Mouse (Mus musculus): ENCODE measurements around the gene Edem1. TPM values are rescaled to one million over a fixed set of nuclear protein-coding genes. Genes with fewer than 3 reads are reported as not detected.
A peak's percentile ranks its signal among the peaks of the same experiment; 100 is the strongest.
"Not testable (repeated sequence)": the region's sequence is repeated elsewhere in the genome, so short reads cannot be mapped to it uniquely, and the experiment has no call there.

Edem1 gene
- polyA plus RNA-seq, 1 experiment from 2014 or later: 27.9 TPM

DNA sequence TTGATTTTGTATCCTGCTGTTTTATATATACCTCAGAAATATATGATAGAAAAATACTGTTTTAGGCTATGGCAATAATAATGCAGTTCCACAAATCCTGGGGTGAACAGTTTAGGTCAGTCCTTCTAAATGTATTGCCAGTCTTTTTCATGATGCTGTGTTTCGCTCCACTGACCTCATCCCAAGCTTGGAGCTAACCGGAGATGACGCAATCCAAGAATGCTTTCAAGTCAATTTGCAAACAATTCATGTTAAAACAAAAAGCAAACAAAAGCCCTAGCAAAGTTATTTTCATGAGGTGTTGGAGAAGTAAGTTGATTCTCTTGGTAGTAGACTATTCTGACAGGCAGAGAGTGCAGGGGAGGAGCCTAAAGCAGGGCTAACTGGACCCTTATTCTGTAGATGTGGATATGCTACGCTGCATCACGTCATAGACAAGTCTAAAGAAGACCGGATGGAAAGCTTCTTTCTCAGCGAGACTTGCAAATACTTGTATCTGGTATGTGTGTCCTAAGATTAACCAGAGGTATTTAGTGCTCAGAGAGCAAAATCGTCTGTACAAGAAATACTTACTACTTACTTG is 23.7 kb downstream of the Edem1 start:
- WGBS: 90% methylated on average over 8 of the region's 8 CpGs
- Histone ChIP-seq H3K9me3 (ENCODE audit: control insufficient read depth, low read length) (no peaks in the 10 kb centered on the region), H3K4me1 (ENCODE audit: control insufficient read depth, insufficient read depth, low read length) (no peaks in the 10 kb centered on the region), H3K9ac (ENCODE audit: low read depth, low read length) (no peak overlapping the region), H3K4me2 (ENCODE audit: low read depth, low read length) (no peak overlapping the region), H3K4me3 (ENCODE audit: low read depth, low read length) (no peak overlapping the region), H3K36me3 (ENCODE audit: control insufficient read depth, insufficient read depth, low read length) (peaks cover 83% of the 10 kb centered on the region), H3K27me3 (replicated peaks; ENCODE audit: control insufficient read depth, insufficient read depth, low read length) (no peaks in the 10 kb centered on the region), H3K27ac (replicated peaks; ENCODE audit: low read depth, low read length) (no peak overlapping the region)
- DNase-seq (ENCODE audit: low spot score) (no peak), ATAC-seq (ENCODE audit: low read depth) (no peak)

GRCm38 (mm10) chr6:108852986-108853385 is 24.5 kb downstream of the Edem1 start:
- Histone ChIP-seq H3K27ac (replicated peaks; ENCODE audit: low read depth, low read length) (no peak overlapping the region), H3K4me3 (ENCODE audit: low read depth, low read length) (no peak overlapping the region), H3K9me3 (ENCODE audit: control insufficient read depth, low read length) (no peaks in the 10 kb centered on the region), H3K4me2 (ENCODE audit: low read depth, low read length) (no peak overlapping the region), H3K27me3 (replicated peaks; ENCODE audit: control insufficient read depth, insufficient read depth, low read length) (no peaks in the 10 kb centered on the region), H3K36me3 (ENCODE audit: control insufficient read depth, insufficient read depth, low read length) (peaks cover 81% of the 10 kb centered on the region), H3K4me1 (ENCODE audit: control insufficient read depth, insufficient read depth, low read length) (no peaks in the 10 kb centered on the region), H3K9ac (ENCODE audit: low read depth, low read length) (no peak overlapping the region)
- ATAC-seq (ENCODE audit: low read depth) (no peak), DNase-seq (ENCODE audit: low spot score) (no peak)
- WGBS: 86% methylated on average over 5 of the region's 5 CpGs

GRCm38 (mm10) chr6:108858583-108858982 is 30.1 kb downstream of the Edem1 start:
- Histone ChIP-seq H3K27me3 (replicated peaks; ENCODE audit: control insufficient read depth, insufficient read depth, low read length) (no peaks in the 10 kb centered on the region), H3K4me1 (ENCODE audit: control insufficient read depth, insufficient read depth, low read length) (no peaks in the 10 kb centered on the region), H3K9ac (ENCODE audit: low read depth, low read length) (no peak overlapping the region), H3K36me3 (ENCODE audit: control insufficient read depth, insufficient read depth, low read length) (peaks cover 37% of the 10 kb centered on the region), H3K4me3 (ENCODE audit: low read depth, low read length) (no peak overlapping the region), H3K4me2 (ENCODE audit: low read depth, low read length) (no peak overlapping the region), H3K27ac (replicated peaks; ENCODE audit: low read depth, low read length) (no peak overlapping the region), H3K9me3 (ENCODE audit: control insufficient read depth, low read length) (peaks cover 10% of the 10 kb centered on the region)
- WGBS: 92% methylated on average over 9 of the region's 9 CpGs
- DNase-seq (ENCODE audit: low spot score) (no peak), ATAC-seq (ENCODE audit: low read depth) (no peak)

GRCm38 (mm10) chr6:108861226-108861625 is 32.8 kb downstream of the Edem1 start:
- ATAC-seq (ENCODE audit: low read depth) (no peak), DNase-seq (ENCODE audit: low spot score) (no peak)
- H3K4me1 ChIP-seq (ENCODE audit: control insufficient read depth, insufficient read depth, low read length): no peaks in the 10 kb centered on the region
- H3K9me3 ChIP-seq (ENCODE audit: control insufficient read depth, low read length): peaks cover 10% of the 10 kb centered on the region
- H3K36me3 ChIP-seq (ENCODE audit: control insufficient read depth, insufficient read depth, low read length): peaks cover 14% of the 10 kb centered on the region
- H3K4me2 ChIP-seq (ENCODE audit: low read depth, low read length): no peak overlapping the region
- H3K9ac ChIP-seq (ENCODE audit: low read depth, low read length): no peak overlapping the region
- H3K27ac ChIP-seq (replicated peaks; ENCODE audit: low read depth, low read length): no peak overlapping the region
- no peak overlapping the region for H3K4me3 ChIP-seq (ENCODE audit: low read depth, low read length)
- H3K27me3 ChIP-seq (replicated peaks; ENCODE audit: control insufficient read depth, insufficient read depth, low read length): no peaks in the 10 kb centered on the region
- WGBS: 100% methylated on average over 1 of the region's 1 CpGs

GRCm38 (mm10) chr6:108862548-108862947 is 34.1 kb downstream of the Edem1 start:
- peaks cover 10% of the 10 kb centered on the region for H3K9me3 ChIP-seq (ENCODE audit: control insufficient read depth, low read length)
- H3K27me3 ChIP-seq (replicated peaks; ENCODE audit: control insufficient read depth, insufficient read depth, low read length): no peaks in the 10 kb centered on the region
- WGBS: 82% methylated on average over 2 of the region's 2 CpGs
- no peaks in the 10 kb centered on the region for H3K4me1 ChIP-seq (ENCODE audit: control insufficient read depth, insufficient read depth, low read length)
- no peak overlapping the region for H3K4me3 ChIP-seq (ENCODE audit: low read depth, low read length)
- 0 out of 2 replicates have a peak, but pooled peaks cover 8% of the 10 kb centered on the region for H3K36me3 ChIP-seq (ENCODE audit: control insufficient read depth, insufficient read depth, low read length)
- DNase-seq (ENCODE audit: low spot score) (no peak), ATAC-seq (ENCODE audit: low read depth) (0 out of 2 replicates have a peak, but pooled peaks have one; percentile 8)
- no peak overlapping the region for H3K9ac ChIP-seq (ENCODE audit: low read depth, low read length)
- no peak overlapping the region for H3K4me2 ChIP-seq (ENCODE audit: low read depth, low read length)
- no peak overlapping the region for H3K27ac ChIP-seq (replicated peaks; ENCODE audit: low read depth, low read length)

DNA sequence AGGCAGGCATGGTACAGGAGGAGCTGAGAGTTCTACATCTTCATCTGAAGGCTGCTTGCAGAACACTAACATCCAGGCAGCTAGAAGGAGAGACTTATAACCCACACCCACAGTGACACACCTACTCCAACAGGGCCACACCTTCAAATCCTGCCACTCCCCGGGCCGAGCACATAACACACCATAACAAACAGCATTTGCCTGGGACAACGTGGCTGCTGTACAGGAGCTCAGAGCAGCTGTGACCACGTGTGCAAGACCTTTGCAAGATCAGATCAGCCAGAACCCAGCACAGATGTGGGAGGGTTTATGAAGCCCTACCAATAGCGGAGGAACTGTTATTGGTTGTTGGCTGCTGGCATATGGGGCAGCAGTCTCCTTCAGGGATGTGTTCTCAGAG is 37.9 kb downstream of the Edem1 start:
- Histone ChIP-seq H3K4me1 (ENCODE audit: control insufficient read depth, insufficient read depth, low read length) (no peaks in the 10 kb centered on the region), H3K36me3 (ENCODE audit: control insufficient read depth, insufficient read depth, low read length) (0 out of 2 replicates have a peak, but pooled peaks cover 3% of the 10 kb centered on the region), H3K27me3 (replicated peaks; ENCODE audit: control insufficient read depth, insufficient read depth, low read length) (no peaks in the 10 kb centered on the region), H3K9me3 (ENCODE audit: control insufficient read depth, low read length) (peaks cover 10% of the 10 kb centered on the region), H3K27ac (replicated peaks; ENCODE audit: low read depth, low read length) (no peak overlapping the region), H3K4me3 (ENCODE audit: low read depth, low read length) (no peak overlapping the region), H3K4me2 (ENCODE audit: low read depth, low read length) (no peak overlapping the region), H3K9ac (ENCODE audit: low read depth, low read length) (no peak overlapping the region)
- no peak for ATAC-seq (ENCODE audit: low read depth)
- DNase-seq (ENCODE audit: low spot score): no peak
- WGBS: 63% methylated on average over 5 of the region's 5 CpGs

DNA sequence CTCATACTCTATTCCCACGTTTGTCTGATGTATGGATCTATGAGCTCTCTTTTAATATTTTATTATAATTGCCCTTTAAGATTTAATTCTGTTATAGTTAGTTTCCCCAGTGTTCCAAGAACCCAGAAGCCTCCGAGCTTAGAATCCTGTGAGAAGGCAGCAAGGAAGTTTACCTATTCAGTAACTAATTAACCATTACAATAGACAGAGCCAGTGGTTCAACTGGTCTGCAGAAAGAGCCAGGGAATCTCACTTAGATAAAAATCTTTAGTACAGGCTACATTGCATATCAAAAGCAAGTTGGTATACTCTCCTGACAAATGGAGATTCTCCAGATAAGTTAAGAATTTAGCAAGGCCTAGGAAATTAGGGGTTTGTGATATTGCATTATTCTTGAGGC is 40.6 kb downstream of the Edem1 start:
- H3K9me3 ChIP-seq (ENCODE audit: control insufficient read depth, low read length); H3K4me2 ChIP-seq (ENCODE audit: low read depth, low read length); H3K36me3 ChIP-seq (ENCODE audit: control insufficient read depth, insufficient read depth, low read length); H3K27ac ChIP-seq (replicated peaks; ENCODE audit: low read depth, low read length); ATAC-seq (ENCODE audit: low read depth); H3K27me3 ChIP-seq (replicated peaks; ENCODE audit: control insufficient read depth, insufficient read depth, low read length); H3K4me3 ChIP-seq (ENCODE audit: low read depth, low read length); H3K9ac ChIP-seq (ENCODE audit: low read depth, low read length); DNase-seq (ENCODE audit: low spot score); H3K4me1 ChIP-seq (ENCODE audit: control insufficient read depth, insufficient read depth, low read length): not testable (repeated sequence)
- 62% methylated on average over 2 of the region's 2 CpGs for WGBS

DNA sequence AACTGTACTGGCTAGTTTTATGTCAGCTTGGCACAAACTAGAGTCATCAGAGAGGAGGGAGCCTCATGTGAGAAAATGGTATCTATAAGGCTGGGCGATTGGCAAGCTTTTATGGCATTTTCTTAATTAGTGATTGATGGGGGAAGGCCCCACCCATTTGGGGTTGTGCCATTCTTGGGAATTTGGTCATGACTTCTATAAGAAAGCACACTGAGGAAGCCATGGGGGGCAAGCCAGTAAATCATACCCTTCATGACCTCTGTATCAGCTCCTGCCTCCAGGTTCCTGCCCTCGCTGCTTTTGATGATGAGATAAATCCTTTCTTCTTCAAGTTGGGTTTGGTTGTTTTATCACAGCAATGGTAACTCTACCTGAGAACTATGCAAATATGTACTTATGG is 42.0 kb downstream of the Edem1 start:
- H3K36me3 ChIP-seq (ENCODE audit: control insufficient read depth, insufficient read depth, low read length): no peaks in the 10 kb centered on the region
- H3K9me3 ChIP-seq (ENCODE audit: control insufficient read depth, low read length): no peaks in the 10 kb centered on the region
- H3K27ac ChIP-seq (replicated peaks; ENCODE audit: low read depth, low read length): no peak overlapping the region
- H3K4me2 ChIP-seq (ENCODE audit: low read depth, low read length): no peak overlapping the region
- DNase-seq (ENCODE audit: low spot score) (no peak), ATAC-seq (ENCODE audit: low read depth) (no peak)
- no peaks in the 10 kb centered on the region for H3K4me1 ChIP-seq (ENCODE audit: control insufficient read depth, insufficient read depth, low read length)
- no peak overlapping the region for H3K9ac ChIP-seq (ENCODE audit: low read depth, low read length)
- no peaks in the 10 kb centered on the region for H3K27me3 ChIP-seq (replicated peaks; ENCODE audit: control insufficient read depth, insufficient read depth, low read length)
- H3K4me3 ChIP-seq (ENCODE audit: low read depth, low read length): no peak overlapping the region
- WGBS: 90% methylated on average over 2 of the region's 2 CpGs

DNA sequence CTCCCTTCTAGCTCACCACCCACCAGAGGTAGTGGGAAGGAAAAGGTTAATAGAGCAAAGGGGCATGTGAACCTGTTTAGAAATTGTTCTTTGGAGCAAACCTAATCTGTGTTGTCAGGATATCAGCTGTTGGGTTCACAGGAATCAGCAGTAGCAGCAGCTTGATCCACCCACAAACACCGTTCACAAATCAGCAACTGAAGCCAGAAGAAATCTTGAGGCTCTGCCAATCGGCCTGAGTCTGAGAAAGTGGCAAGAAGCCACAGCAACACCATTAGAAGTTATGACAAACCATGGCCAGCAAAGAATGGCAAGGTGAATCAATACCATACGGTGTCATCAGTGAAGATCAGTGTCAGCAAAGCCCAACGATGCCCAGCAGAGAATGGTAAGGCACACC is 42.8 kb downstream of the Edem1 start:
- DNase-seq (ENCODE audit: low spot score) (no peak), ATAC-seq (ENCODE audit: low read depth) (no peak)
- Histone ChIP-seq H3K4me3 (ENCODE audit: low read depth, low read length) (no peak overlapping the region), H3K27me3 (replicated peaks; ENCODE audit: control insufficient read depth, insufficient read depth, low read length) (no peaks in the 10 kb centered on the region), H3K9ac (ENCODE audit: low read depth, low read length) (no peak overlapping the region), H3K4me2 (ENCODE audit: low read depth, low read length) (no peak overlapping the region), H3K27ac (replicated peaks; ENCODE audit: low read depth, low read length) (no peak overlapping the region), H3K4me1 (ENCODE audit: control insufficient read depth, insufficient read depth, low read length) (no peaks in the 10 kb centered on the region), H3K9me3 (ENCODE audit: control insufficient read depth, low read length) (no peaks in the 10 kb centered on the region), H3K36me3 (ENCODE audit: control insufficient read depth, insufficient read depth, low read length) (no peaks in the 10 kb centered on the region)
- 88% methylated on average over 4 of the region's 4 CpGs for WGBS
